Mouse (Mus musculus): ENCODE measurements around the gene Mei1. TPM values are rescaled to one million over a fixed set of nuclear protein-coding genes. Genes with fewer than 3 reads are reported as not detected.

Mei1 gene
- 0.04 TPM in 1 of 2 replicates, not detected in the other for total RNA-seq (2012; rRNA removed)
- not detected in 2 replicates for total RNA-seq (2014; rRNA removed)
- polyA plus RNA-seq (2012; ENCODE audit: insufficient read length, low read depth) = not detected in 2 replicates

DNA sequence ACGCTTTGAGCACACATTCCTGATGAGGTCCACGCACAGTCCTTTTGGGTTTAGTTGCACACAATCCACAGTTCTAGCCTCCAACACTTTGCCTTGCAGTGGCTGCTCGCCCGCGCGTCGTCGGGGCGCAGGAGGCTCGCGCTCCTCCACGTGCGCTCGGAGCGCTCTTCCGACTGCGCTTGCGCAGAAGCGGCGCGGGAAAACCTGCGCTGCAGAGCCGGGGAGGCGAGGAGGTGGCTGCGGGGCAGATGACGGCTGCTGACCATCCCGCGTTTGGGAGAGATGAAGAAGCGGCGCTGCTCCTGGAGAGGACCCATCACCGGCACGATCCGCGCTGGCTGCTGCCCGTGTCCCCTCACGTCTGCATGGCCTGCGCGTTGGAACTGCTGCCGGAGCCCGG is at the start of gene Mei1:
Mei1 (plus strand) TSS at position 99 of the 400 bp plus-strand sequence.
- Histone ChIP-seq H3K36me3 (replicated peaks in 1 of 2; ENCODE audit: control insufficient read depth in 1 of 2, insufficient read depth in 1 of 2, low read length in 1 of 2) (no peaks in the 10 kb centered on the region), H3K4me3 (replicated peaks in 1 of 3; ENCODE audit: low read depth in 2 of 3, low read length in 2 of 3, poor library complexity in 1 of 3) (no peak within 1 kb of the TSS), H3K4me1 (ENCODE audit: control insufficient read depth in 1 of 2, insufficient read depth in 2 of 2) (no peaks in the 10 kb centered on the region), H3K27me3 (replicated peaks) (peaks cover 10% of the 10 kb centered on the region), H3K9ac (ENCODE audit: insufficient read depth, low read depth) (no peak within 1 kb of the TSS), H3K79me2 (replicated peaks; ENCODE audit: control insufficient read depth, extremely low read depth, insufficient read depth, poor library complexity, severe bottlenecking) (no peaks in the 10 kb centered on the region), H3K4me2 (ENCODE audit: insufficient read depth, low read depth, poor library complexity, severe bottlenecking) (no peak within 1 kb of the TSS), H3K27ac (ENCODE audit: insufficient read depth, low read depth) (no peak within 1 kb of the TSS), H3K9me3 (replicated peaks; ENCODE audit: low read length) (no peaks in the 10 kb centered on the region)
- TF ChIP-seq EP300 (IDR thresholded peaks at IDR 0.05; ENCODE audit: low read length) = no peak
- no peak for TF ChIP-seq MEF2A (IDR thresholded peaks at IDR 0.05; ENCODE audit: borderline replicate concordance, low read depth, low read length)
- no peak for TF ChIP-seq MAFK (IDR thresholded peaks at IDR 0.05; ENCODE audit: insufficient replicate concordance, low read length)
- no peak for TF ChIP-seq ZMIZ1 (IDR thresholded peaks at IDR 0.05; ENCODE audit: low read depth, low read length)
- no peak for TF ChIP-seq NELFE (IDR thresholded peaks at IDR 0.05; ENCODE audit: low read depth, low read length)
- no peak for TF ChIP-seq USF2 (conservative IDR thresholded peaks at IDR 0.05; ENCODE audit: low read depth, low read length)
- TF ChIP-seq IRF4 (IDR thresholded peaks at IDR 0.05; ENCODE audit: low read depth, low read length) = no peak
- TF ChIP-seq POLR2A (IDR thresholded peaks at IDR 0.05; ENCODE audit: low read depth, low read length) = no peak
- no peak for TF ChIP-seq MXI1 (IDR thresholded peaks at IDR 0.05; ENCODE audit: low read depth, low read length)
- no peak for TF ChIP-seq JUND (conservative IDR thresholded peaks at IDR 0.05; ENCODE audit: low read depth, low read length)
- dilution Hi-C loops (cut with MboI; ENCODE audit: extremely low pct_ligation_motif_present, extremely low pct_unique_long_range_greater_than_20kb, low sequenced_read_pairs) = no loop called here
- in situ Hi-C loops (cut with MboI; ENCODE audit: low pct_ligation_motif_present, low pct_unique_long_range_greater_than_20kb, low sequenced_read_pairs) = loop anchor here (10.0 kb wide), 1 partner anchor 175 kb away; the partner anchor contains the start of gene Cenpm
- DNase-seq (ENCODE audit: extremely low read depth) = no peak

DNA sequence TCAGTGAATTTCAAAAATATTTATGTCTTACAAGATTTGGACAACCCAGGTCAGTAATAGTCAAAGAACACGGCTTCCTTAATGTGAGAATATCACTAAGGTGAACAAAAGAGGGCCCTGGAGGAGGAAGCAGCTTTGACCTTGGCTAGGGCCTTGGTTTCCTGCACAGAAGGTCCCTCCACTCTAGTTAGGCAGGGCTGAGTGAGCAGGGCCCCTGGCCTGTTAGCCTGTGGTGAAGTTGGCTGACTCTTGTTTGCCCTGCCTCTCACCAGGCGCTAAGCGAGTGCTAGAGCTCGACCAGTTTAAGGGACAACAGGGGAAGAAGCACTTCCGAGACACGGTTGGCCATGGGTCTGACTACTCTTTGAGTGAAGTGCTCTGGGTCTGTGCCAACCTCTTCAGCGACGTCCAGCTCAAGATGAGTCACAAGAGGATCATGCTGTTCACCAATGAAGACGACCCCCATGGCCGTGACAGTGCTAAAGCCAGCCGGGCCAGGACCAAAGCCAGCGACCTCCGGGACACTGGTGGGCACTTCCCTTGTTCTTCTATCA is 47.2 kb upstream of the Mei1 start:
- Histone ChIP-seq H3K4me2 (ENCODE audit: insufficient read depth, low read depth, poor library complexity, severe bottlenecking) (no peak overlapping the region), H3K9me3 (replicated peaks; ENCODE audit: low read length) (peaks cover 2% of the 10 kb centered on the region), H3K79me2 (replicated peaks; ENCODE audit: control insufficient read depth, extremely low read depth, insufficient read depth, poor library complexity, severe bottlenecking) (no peaks in the 10 kb centered on the region; the same call in 1 of the 2 replicates), H3K9ac (ENCODE audit: insufficient read depth, low read depth) (no peak overlapping the region), H3K27ac (ENCODE audit: insufficient read depth, low read depth) (no peak overlapping the region), H3K36me3 (replicated peaks in 1 of 2; ENCODE audit: control insufficient read depth in 1 of 2, insufficient read depth in 1 of 2, low read length in 1 of 2) (peaks cover 53 to 80% of the 10 kb centered on the region in 2 experiments), H3K4me1 (ENCODE audit: control insufficient read depth in 1 of 2, insufficient read depth in 2 of 2) (peaks cover 4 to 41% of the 10 kb centered on the region in 2 experiments), H3K27me3 (replicated peaks) (no peaks in the 10 kb centered on the region), H3K4me3 (replicated peaks in 1 of 3; ENCODE audit: low read depth in 2 of 3, low read length in 2 of 3, poor library complexity in 1 of 3) (no peak overlapping the region)
- in situ Hi-C loops (cut with MboI; ENCODE audit: low pct_ligation_motif_present, low pct_unique_long_range_greater_than_20kb, low sequenced_read_pairs) (no loop called here), dilution Hi-C loops (cut with MboI; ENCODE audit: extremely low pct_ligation_motif_present, extremely low pct_unique_long_range_greater_than_20kb, low sequenced_read_pairs) (no loop called here)
- no peak for DNase-seq (ENCODE audit: extremely low read depth)
- no peak for TF ChIP-seq MAZ (IDR thresholded peaks at IDR 0.05; ENCODE audit: low read depth, low read length)
- no peak for TF ChIP-seq TBP (conservative IDR thresholded peaks at IDR 0.05; ENCODE audit: low read depth, low read length)
- TF ChIP-seq POLR2A (IDR thresholded peaks at IDR 0.05; ENCODE audit: low read depth, low read length) = no peak
- no peak for TF ChIP-seq RCOR1 (conservative IDR thresholded peaks at IDR 0.05; ENCODE audit: low read depth, low read length)
- TF ChIP-seq PAX5 (IDR thresholded peaks at IDR 0.05; ENCODE audit: low read length) = no peak
- no peak for TF ChIP-seq CTCF (conservative IDR thresholded peaks at IDR 0.05 in 1 of 2, IDR thresholded peaks at IDR 0.05 in 1 of 2; ENCODE audit: low read depth in 2 of 2, low read length in 2 of 2)
- no peak for TF ChIP-seq HCFC1 (IDR thresholded peaks at IDR 0.05; ENCODE audit: low read depth, low read length)
- TF ChIP-seq IRF4 (IDR thresholded peaks at IDR 0.05; ENCODE audit: low read depth, low read length) = no peak
- TF ChIP-seq NELFE (IDR thresholded peaks at IDR 0.05; ENCODE audit: low read depth, low read length) = no peak
- no peak for TF ChIP-seq TCF12 (IDR thresholded peaks at IDR 0.05; ENCODE audit: low read depth, low read length)
- TF ChIP-seq JUN (IDR thresholded peaks at IDR 0.05; ENCODE audit: insufficient read depth, low read depth, low read length) = no peak
- TF ChIP-seq BHLHE40 (IDR thresholded peaks at IDR 0.05; ENCODE audit: low read depth, low read length) = no peak
- TF ChIP-seq ZC3H11A (IDR thresholded peaks at IDR 0.05; ENCODE audit: low read depth, low read length) = no peak
